In the genomic region with DNA sequence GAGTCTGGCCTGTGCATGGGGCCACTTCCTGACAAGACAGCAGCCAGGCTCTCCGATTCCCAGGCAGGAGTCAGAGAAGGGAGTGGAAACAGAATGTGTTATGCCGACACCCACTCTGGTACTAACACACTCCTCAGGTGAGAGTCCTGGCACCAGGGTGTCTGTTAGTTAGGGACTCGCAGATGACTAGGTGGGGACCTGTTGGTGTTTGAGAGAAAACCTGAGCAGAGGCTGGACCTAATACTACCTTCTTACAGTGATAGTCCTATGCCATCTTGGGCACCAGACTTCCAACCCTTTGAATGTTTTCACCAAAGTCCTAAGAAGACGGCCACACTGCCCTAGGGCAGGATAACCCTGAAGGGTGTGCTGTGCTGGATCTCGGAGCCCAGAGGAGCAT, we compare ENCODE assay signal across 32 mouse cellular contexts.
"Had no signal": no experiment of that assay in that cellular context is flagged by ENCODE, and none has a peak within 500 bp of the region (broad histone marks: within the 10 kb centered on the region; RNA-seq: fewer than 3 reads in every experiment).

No protein-coding gene starts in this region.

- H3K9ac ChIP-seq: limb, embryonic 12.5 days; limb, embryonic 13.5 days; limb, embryonic 15.5 days; liver, embryonic 12.5 days; liver, embryonic 13.5 days; liver, embryonic 14.5 days; liver, embryonic 15.5 days; liver, postnatal 0 days; lung, embryonic 14.5 days; lung, embryonic 15.5 days; midbrain, embryonic 12.5 days; midbrain, embryonic 13.5 days; midbrain, embryonic 15.5 days; neural tube, embryonic 12.5 days had no signal

- H3K36me3 ChIP-seq: limb, embryonic 10.5 days; limb, embryonic 12.5 days; limb, embryonic 13.5 days; limb, embryonic 15.5 days; liver, embryonic 12.5 days; liver, embryonic 13.5 days; liver, embryonic 15.5 days; lung, embryonic 15.5 days; midbrain, embryonic 10.5 days; midbrain, embryonic 12.5 days; midbrain, embryonic 13.5 days; midbrain, embryonic 15.5 days; neural tube, embryonic 12.5 days had no signal

- H3K27me3 ChIP-seq: limb, embryonic 12.5 days; limb, embryonic 15.5 days; liver, embryonic 12.5 days; liver, embryonic 13.5 days; liver, embryonic 15.5 days; lung, embryonic 15.5 days; midbrain, embryonic 12.5 days; midbrain, embryonic 13.5 days; midbrain, embryonic 15.5 days; neural tube, embryonic 12.5 days had no signal

- DNase-seq: left cerebral cortex, postnatal 4 days; liver; liver, embryonic 13.5 days; liver, postnatal 0 days; lung, adult 18-20 months; lung, adult 2 months; lung, embryonic 14.5 days; lung, postnatal 10 days; lung, postnatal 14 days; lung, postnatal 36 days; lung, postnatal 4 days; midbrain, embryonic 14.5 days had no signal

- H3K27ac ChIP-seq: left cerebral cortex, adult 2 months; limb, embryonic 10.5 days; limb, embryonic 12.5 days; limb, embryonic 13.5 days; limb, embryonic 15.5 days; liver, embryonic 12.5 days; liver, embryonic 13.5 days; liver, embryonic 14.5 days; liver, embryonic 15.5 days; lung, embryonic 15.5 days; macrophage; midbrain, embryonic 10.5 days; midbrain, embryonic 12.5 days; midbrain, embryonic 13.5 days; midbrain, embryonic 15.5 days; neural tube, embryonic 12.5 days had no signal

- ATAC-seq: liver, embryonic 12.5 days; liver, postnatal 0 days; lung, postnatal 0 days; midbrain, embryonic 13.5 days; midbrain, embryonic 15.5 days; midbrain, embryonic 16.5 days had no signal

- H3K4me3 ChIP-seq: left cerebral cortex, adult 2 months; limb, embryonic 10.5 days; limb, embryonic 12.5 days; limb, embryonic 13.5 days; limb, embryonic 15.5 days; liver, embryonic 12.5 days; liver, embryonic 13.5 days; liver, embryonic 15.5 days; lung, embryonic 15.5 days; megakaryocyte, embryonic 14.5 days; midbrain, embryonic 10.5 days; midbrain, embryonic 12.5 days; midbrain, embryonic 13.5 days; midbrain, embryonic 15.5 days; myocyte; neural tube, embryonic 12.5 days had no signal

- H3K4me1 ChIP-seq: limb, embryonic 15.5 days; liver, embryonic 12.5 days; liver, embryonic 13.5 days; liver, embryonic 15.5 days; lung, embryonic 15.5 days; megakaryocyte, embryonic 14.5 days; midbrain, embryonic 12.5 days; midbrain, embryonic 13.5 days; midbrain, embryonic 15.5 days; neural tube, embryonic 12.5 days had no signal

- H3K4me2 ChIP-seq: limb, embryonic 12.5 days; limb, embryonic 13.5 days; limb, embryonic 15.5 days; liver, embryonic 11.5 days; liver, embryonic 12.5 days; liver, embryonic 13.5 days; liver, embryonic 15.5 days; lung, embryonic 14.5 days; lung, embryonic 15.5 days; midbrain, embryonic 12.5 days; midbrain, embryonic 13.5 days; midbrain, embryonic 15.5 days; neural tube, embryonic 12.5 days had no signal

- H3K9me3 ChIP-seq: limb, embryonic 10.5 days; limb, embryonic 15.5 days; liver, embryonic 12.5 days; liver, embryonic 13.5 days; lung, embryonic 15.5 days; midbrain, embryonic 10.5 days; midbrain, embryonic 13.5 days; midbrain, embryonic 15.5 days had no signal
